Mouse (Mus musculus) liver (tissue): Measurements from ENCODE around the gene Slc7a1.

ENCODE experiments used
- DNase-seq: peaks from one replicate; pipeline ENCODE4 v3.0.0-alpha.2; 2020; ENCODE audit warnings: mixed read lengths

Slc7a1 gene

GRCm38 (mm10) chr5:148389007-148389970, 10.4 kb downstream of the Slc7a1 start:
- peak; percentile 66 for DNase-seq

GRCm38 (mm10) chr5:148388251-148389006, 11.3 kb downstream of the Slc7a1 start:
- no peak for DNase-seq

- DNase-seq = peak; percentile 22
Measured at GRCm38 (mm10) chr5:148387820-148388219, 11.9 kb downstream of the Slc7a1 start.

- peak; percentile 18 for DNase-seq
Measured at GRCm38 (mm10) chr5:148386471-148386870, 13.2 kb downstream of the Slc7a1 start.

GRCm38 (mm10) chr5:148384501-148385055, 15.1 kb downstream of the Slc7a1 start:
- DNase-seq = no peak

GRCm38 (mm10) chr5:148383841-148384500, 15.7 kb downstream of the Slc7a1 start:
- DNase-seq = no peak

GRCm38 (mm10) chr5:148381083-148381482, 18.6 kb downstream of the Slc7a1 start:
- no peak for DNase-seq

- no peak for DNase-seq
Measured at GRCm38 (mm10) chr5:148380246-148380504, 19.5 kb downstream of the Slc7a1 start.

- peak; percentile 35 for DNase-seq
Measured at GRCm38 (mm10) chr5:148379455-148380245, 20.1 kb downstream of the Slc7a1 start.

GRCm38 (mm10) chr5:148378707-148379106, 21.0 kb downstream of the Slc7a1 start:
- no peak for DNase-seq

- no peak for DNase-seq
Measured at GRCm38 (mm10) chr5:148378232-148378508, 21.5 kb downstream of the Slc7a1 start.

GRCm38 (mm10) chr5:148377439-148378231, 22.1 kb downstream of the Slc7a1 start:
- DNase-seq = no peak

- DNase-seq = no peak
Measured at GRCm38 (mm10) chr5:148376358-148376757, 23.3 kb downstream of the Slc7a1 start.

- DNase-seq = no peak
Measured at GRCm38 (mm10) chr5:148375480-148375879, 24.2 kb downstream of the Slc7a1 start.

GRCm38 (mm10) chr5:148373092-148373685, 26.5 kb downstream of the Slc7a1 start:
- DNase-seq = no peak

- no peak for DNase-seq
Measured at GRCm38 (mm10) chr5:148372005-148372917, 27.4 kb downstream of the Slc7a1 start.

GRCm38 (mm10) chr5:148371375-148371774, 28.3 kb downstream of the Slc7a1 start:
- no peak for DNase-seq

GRCm38 (mm10) chr5:148370624-148371023, 29.1 kb downstream of the Slc7a1 start:
- peak; percentile 51 for DNase-seq

GRCm38 (mm10) chr5:148369178-148369577, 30.5 kb downstream of the Slc7a1 start:
- DNase-seq = no peak

GRCm38 (mm10) chr5:148367816-148368215, 31.9 kb downstream of the Slc7a1 start:
- no peak for DNase-seq
